Mouse (Mus musculus) myocyte (in vitro differentiated cells): ENCODE results near the gene Cdk17.

Experiments
- CEBPB ChIP-seq: IDR thresholded peaks from 2 replicates; pipeline ENCODE4 v1.6.1; 2011; ENCODE audit warnings: mild to moderate bottlenecking, moderate library complexity; ENCODE audit not compliant: poor library complexity, insufficient read depth, severe bottlenecking
- E2F4 ChIP-seq: IDR thresholded peaks from one replicate; pipeline ENCODE4 v1.6.1; 2011; ENCODE audit warnings: mild to moderate bottlenecking, control low read depth, moderate library complexity; ENCODE audit not compliant: insufficient read depth
- MAX ChIP-seq: IDR thresholded peaks from one replicate; pipeline ENCODE4 v1.6.1; 2011; ENCODE audit warnings: low read depth, mild to moderate bottlenecking, control low read depth
- MYOD1 ChIP-seq, 3 experiments: IDR thresholded peaks; one replicate each; pipeline ENCODE4 v1.6.1; 2011; ENCODE audit warnings: control low read depth in 2 of 3, low read depth in 2 of 3, mild to moderate bottlenecking in 2 of 3, moderate library complexity in 1 of 3; ENCODE audit not compliant: insufficient read length in 2 of 3, control insufficient read depth in 1 of 3
- MYOG ChIP-seq, 3 experiments: IDR thresholded peaks; one replicate each; pipeline ENCODE4 v1.6.1; 2011; ENCODE audit warnings: control low read depth in 2 of 3, low read depth in 2 of 3, mild to moderate bottlenecking in 2 of 3; ENCODE audit not compliant: insufficient read length in 2 of 3, control insufficient read depth in 1 of 3, insufficient read depth in 1 of 3
- POLR2A ChIP-seq: IDR thresholded peaks from one replicate; pipeline ENCODE4 v1.6.1; 2011; ENCODE audit warnings: low read depth, mild to moderate bottlenecking, control low read depth, moderate library complexity; ENCODE audit not compliant: insufficient read length
- POLR2AphosphoS2 ChIP-seq: IDR thresholded peaks from one replicate; pipeline ENCODE4 v1.6.1; 2011; ENCODE audit warnings: low read depth, control low read depth; ENCODE audit not compliant: insufficient read length
- SRF ChIP-seq: IDR thresholded peaks from one replicate; pipeline ENCODE4 v1.6.1; 2011; ENCODE audit warnings: low read depth; ENCODE audit not compliant: control insufficient read depth, insufficient read length
- TCF12 ChIP-seq: IDR thresholded peaks from one replicate; pipeline ENCODE4 v1.6.1; 2011; ENCODE audit warnings: mild to moderate bottlenecking, control low read depth; ENCODE audit not compliant: poor library complexity, insufficient read depth, severe bottlenecking
- TCF3 ChIP-seq: IDR thresholded peaks from one replicate; pipeline ENCODE4 v1.6.1; 2011; ENCODE audit warnings: low read depth, control low read depth; ENCODE audit not compliant: insufficient read length
- USF1 ChIP-seq: IDR thresholded peaks from one replicate; pipeline ENCODE4 v1.6.1; 2011; ENCODE audit warnings: low read depth, mild to moderate bottlenecking, control low read depth, moderate library complexity

GRCm38 (mm10) chr10:93301831-93302230 is 141.2 kb downstream of the Cdk17 start:
- TF ChIP-seq POLR2AphosphoS2 (no peak), MYOG (IDR thresholded peaks at IDR 0.05; ENCODE audit: control insufficient read depth in 1 of 3, insufficient read depth in 1 of 3, insufficient read length in 2 of 3, low read depth in 2 of 3) (no peak), MAX (no peak), SRF (no peak), TCF12 (no peak), POLR2A (no peak), USF1 (no peak), E2F4 (no peak), MYOD1 (IDR thresholded peaks at IDR 0.05; ENCODE audit: control insufficient read depth in 1 of 3, insufficient read length in 2 of 3, low read depth in 2 of 3) (no peak), TCF3 (no peak), CEBPB (no peak)
